Mouse (Mus musculus) cerebral cortex, adult 2 months (tissue): ENCODE results near the gene Ifitm5.

Experiments used
- WGBS: fragments of 180-500 bp; shearing (Covaris S2); methylation state at CpG from one replicate; pipeline ENCODE4 v1.1.7; 2018; 5-methylcytosine and 5-hydroxymethylcytosine counted together

Gene Ifitm5

DNA sequence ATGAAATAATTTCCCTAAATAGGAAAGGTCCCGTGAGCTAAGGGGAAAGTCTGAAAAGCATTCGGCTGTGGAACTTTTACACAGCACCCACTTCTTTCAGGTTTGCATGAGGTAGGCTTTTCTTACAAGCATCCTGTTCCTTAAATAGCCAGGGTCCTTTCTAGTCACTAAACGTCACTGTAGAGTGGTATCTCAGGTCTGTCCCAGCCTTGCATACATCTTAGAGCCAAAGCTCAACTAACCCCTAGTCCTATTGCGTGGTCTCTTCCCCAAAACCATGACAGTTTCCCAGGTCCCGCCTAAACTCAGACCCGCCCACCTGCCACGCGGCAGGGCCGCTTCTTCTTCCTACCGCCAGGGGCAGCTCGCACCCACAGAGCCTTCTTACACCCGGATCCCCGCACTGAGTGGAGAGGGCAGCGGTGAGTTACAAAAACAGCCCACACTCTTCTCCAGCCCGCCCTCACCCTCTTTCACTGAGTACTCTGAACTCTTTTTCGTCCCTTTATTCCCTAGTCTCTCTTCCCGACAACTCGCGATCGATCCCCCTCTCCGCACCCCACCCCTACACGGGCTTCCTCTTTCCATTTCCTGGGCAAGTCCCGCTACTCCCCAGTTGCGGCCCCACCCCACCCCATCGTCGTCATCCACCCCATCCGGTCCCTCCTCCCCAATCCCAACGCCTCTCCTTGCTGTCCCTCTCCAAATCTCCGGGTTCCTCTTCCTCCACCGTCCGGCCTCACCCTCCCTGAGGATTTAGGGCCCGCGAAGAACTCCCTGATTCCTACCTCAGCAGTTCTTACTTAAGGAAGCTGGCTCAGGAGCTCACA lies 8.7 kb downstream of the Ifitm5 start, which contains the start of gene Pgghg:
Pgghg (plus strand) TSS at position 170 of the 830 bp plus-strand sequence.
- WGBS = 2% methylated on average over 33 of the region's 33 CpGs

DNA sequence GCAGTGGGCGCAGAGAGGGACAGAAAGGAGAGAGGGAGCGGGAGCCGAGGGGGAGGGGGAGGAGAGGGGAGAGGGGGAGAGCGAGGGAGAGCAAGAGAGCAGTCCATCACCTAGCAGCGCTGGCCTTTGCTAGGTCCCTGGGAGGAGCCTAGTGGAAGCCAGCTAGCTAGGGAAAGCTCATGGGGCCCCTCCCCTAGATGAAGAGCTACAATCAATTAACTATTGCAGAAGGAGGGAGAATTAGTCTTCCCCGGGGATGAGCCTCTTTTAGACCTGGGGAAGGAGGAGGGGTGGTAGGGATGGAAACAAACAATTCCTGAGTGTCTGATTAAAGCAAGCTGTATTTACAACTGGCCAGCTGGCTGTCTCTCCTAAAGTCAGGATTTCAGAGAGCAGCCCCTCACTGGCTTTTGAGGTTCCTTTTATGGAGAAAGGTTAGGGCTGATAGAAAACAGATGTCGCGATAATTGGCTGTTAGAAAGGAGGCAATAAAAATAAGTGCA lies 10.4 kb downstream of the Ifitm5 start:
- 34% methylated on average over 8 of the region's 8 CpGs for WGBS

DNA sequence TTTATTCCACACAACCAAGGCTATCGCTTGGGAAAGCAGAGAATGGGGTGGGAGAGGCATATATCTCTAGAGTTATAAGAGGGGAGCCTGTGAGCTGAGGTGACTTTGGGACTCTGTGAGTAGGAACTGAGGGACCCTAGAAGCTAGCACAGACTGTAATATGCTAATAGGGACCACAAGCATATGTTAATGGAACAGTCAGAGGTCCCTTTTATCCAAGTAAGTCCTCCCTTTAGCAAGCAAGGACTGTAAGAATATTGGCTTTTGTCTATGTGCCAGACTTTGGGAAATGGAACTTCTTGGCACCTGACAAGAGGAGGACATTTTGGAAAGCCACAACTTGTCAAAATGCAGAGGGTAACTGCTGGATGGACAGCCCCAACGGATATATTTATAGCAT lies 11.2 kb downstream of the Ifitm5 start:
- 48% methylated on average over 2 of the region's 2 CpGs for WGBS

DNA sequence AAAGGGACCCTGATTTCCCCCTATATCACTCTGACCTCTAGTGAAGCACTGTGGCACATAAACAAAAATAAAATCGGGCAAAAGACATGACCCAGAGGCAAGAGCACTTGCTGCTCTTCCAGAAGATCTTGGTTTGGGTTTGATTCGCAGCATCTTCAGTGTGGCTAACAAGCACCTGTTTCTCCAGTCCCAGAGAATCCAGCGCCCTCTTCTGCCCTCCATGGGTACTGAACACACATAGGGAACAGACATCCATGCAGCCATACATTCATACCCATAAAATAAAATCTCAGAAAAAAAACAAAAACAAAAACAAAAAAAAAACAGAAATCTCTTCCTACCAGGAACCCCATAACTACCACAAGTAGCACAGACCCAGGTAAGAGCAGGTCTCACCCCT lies 11.7 kb downstream of the Ifitm5 start:
- WGBS = 52% methylated on average over 3 of the region's 3 CpGs

DNA sequence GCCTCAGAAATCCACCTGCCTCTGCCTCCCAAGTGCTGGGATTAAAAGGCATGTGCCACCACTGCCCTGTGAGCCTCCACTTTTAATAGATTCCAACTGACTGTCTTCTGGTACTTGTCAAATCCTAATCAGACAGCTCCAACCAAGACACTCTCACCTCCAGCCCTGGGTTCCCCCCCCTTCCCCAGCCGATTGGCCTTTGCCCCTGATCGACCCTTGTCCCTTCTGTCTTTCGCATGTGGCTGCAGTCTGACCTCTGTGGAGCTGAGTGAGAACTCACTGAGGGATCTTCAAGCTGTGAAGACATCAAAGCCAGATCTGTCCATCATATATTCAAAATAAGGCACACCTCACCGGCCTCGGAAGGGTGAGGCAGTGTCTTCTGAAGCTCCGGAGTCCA lies 22.9 kb downstream of the Ifitm5 start:
- 92% methylated on average over 6 of the region's 6 CpGs for WGBS

DNA sequence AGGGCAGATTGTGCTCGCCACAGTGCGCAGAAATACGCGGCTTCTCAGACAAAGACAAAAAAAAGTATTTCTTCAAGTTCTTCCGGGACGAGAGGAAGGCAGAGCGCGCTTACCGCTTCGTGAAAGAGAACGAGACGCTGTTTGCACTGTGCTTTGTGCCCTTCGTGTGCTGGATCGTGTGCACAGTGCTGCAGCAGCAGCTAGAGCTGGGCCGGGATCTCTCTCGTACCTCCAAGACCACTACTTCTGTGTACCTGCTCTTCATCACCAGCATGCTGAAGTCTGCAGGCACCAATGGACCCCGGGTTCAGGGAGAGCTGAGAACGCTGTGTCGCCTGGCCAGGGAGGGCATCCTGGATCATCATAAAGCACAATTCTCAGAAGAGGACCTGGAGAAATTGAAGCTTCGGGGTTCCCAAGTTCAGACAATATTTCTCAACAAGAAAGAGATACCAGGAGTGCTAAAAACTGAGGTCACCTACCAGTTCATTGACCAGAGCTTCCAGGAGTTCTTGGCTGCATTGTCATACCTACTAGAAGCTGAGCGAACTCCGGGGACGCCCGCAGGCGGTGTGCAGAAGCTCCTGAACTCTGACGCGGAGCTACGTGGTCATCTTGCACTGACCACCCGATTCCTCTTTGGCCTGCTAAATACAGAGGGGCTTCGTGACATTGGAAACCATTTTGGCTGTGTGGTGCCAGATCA lies 26.9 kb downstream of the Ifitm5 start:
- 19% methylated on average over 30 of the region's 30 CpGs for WGBS

DNA sequence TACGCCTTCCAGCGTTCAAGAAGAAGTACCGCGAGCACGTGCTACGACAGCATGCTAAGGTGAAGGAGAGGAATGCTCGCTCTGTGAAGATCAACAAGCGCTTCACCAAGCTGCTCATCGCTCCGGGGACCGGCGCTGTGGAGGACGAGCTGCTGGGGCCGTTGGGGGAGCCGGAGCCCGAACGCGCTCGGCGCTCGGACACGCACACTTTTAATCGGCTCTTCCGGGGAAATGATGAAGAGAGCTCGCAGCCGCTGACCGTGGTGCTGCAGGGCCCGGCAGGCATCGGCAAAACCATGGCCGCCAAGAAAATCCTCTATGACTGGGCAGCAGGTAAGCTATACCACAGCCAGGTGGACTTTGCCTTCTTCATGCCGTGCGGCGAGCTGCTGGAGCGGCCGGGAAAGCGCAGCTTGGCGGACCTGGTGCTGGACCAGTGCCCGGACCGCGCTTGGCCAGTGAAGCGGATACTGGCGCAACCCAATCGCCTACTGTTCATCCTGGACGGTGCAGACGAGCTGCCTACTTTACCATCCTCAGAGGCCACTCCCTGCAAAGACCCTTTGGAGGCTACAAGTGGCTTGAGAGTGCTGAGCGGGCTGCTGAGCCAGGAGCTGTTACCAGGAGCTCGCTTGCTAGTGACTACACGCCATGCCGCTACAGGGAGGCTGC lies 27.6 kb downstream of the Ifitm5 start:
- under 1% methylated on average over 49 of the region's 49 CpGs for WGBS

DNA sequence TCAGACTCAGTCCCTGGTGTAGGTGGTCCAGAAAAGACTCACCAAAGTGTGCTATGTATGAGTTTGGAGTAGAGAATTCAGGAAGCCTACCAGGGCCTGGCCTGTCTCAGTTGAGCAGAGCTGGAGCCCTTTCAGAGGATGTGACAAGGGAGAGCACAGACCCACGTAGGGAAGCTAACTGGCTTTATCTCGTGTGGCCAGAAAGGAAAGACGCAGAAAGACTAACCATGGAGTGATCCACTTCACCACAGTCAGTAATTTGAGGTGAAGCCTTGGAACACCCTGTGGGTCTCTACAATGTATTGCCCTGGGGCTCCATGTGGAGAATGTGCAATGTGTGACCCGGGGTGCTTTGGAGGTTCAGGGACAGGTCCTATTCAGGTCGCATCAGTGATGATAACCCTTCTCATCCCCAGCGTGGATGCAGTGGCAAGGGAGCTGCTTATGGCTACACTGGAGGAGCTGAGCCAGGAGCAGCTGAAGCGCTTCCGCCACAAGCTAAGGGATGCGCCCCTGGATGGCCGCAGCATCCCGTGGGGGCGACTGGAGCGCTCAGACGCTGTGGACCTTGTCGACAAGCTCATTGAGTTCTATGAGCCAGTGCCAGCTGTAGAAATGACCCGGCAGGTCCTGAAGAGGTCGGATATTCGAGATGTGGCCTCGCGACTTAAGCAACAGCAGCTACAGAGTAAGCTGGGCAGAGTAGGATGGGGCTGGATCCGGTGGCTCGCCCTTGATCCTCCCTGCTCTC lies 28.7 kb downstream of the Ifitm5 start:
- WGBS = 53% methylated on average over 22 of the region's 22 CpGs

DNA sequence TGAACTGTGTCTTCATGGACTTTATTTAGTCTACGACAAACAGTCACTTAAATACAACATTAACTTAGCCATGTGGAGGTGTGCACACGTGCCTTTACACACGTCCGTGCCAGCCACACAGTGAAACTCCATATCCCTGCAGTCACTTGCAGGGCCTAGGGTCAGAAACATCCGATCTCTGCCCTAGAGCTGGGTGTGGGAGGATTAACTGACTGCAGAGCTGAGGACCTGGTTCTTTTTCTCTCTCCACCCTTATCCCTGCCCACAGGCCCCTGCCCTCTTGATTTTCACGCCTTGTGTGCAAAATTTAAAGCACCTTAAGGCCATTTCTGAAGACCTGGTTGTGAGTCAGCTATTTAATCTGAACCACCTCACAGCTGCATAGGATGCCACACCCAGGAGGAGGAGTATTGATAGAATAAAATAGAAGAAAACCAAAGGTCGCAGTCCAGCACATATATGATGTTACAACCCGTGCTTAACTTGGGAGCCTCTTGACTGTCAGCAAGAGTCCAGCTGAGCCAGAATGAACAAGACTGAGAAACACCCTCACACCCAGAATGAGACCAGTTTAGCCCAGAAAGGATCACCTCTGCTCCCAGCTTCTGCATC lies 29.6 kb downstream of the Ifitm5 start, which contains the start of gene Nlrp6:
Nlrp6 (plus strand) TSS at position 485 of the 612 bp plus-strand sequence.
- WGBS = 89% methylated on average over 8 of the region's 8 CpGs

DNA sequence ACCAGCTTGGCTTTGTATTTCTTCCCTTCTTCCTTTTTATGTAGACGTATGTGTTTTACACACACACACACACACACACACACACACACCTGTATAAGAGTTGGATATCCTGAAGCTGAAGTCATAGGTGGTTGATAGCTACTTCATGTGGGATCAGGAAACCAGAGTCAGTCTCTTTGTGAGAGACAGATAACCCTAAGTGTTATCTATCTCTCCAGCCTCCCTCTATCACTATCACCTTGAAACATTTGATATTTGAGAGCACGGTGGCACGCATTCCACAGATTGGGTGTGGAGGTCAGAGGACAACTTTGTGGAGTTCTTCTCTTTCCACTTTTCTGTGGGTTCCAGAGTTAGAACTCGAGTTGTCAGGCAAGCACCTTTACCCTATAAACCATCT lies 30.2 kb downstream of the Ifitm5 start:
- 80% methylated on average over 4 of the region's 4 CpGs for WGBS

DNA sequence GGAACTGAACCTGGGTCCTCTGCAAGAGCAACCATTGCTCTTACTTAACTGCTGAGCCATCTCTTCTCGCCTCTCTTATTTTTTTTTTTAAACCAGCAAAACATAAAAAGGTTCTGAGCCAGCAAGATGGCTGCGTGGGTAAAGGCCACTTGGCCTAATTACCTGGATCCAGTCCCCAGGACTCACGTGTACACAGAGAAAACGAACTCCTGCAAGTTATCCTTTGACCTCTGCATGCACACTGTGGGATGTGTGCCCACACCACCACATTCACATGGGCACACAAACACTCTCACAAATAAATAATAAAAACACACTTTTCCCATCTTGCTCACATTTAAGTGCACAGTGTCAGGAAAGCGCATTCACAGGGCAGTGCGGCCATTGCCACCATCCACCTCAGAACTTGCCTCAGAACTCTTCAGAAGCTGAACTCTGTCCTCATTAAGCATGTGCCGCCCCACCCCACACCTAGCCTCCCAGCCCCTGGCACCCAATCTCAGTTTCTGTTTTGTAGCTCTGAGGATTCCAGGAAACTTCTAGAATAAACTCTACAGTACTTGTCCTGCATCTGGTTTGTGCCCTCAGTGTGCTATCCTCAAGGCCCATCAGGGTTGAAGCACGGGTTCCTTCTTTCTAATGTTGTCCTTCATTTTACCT lies 35.9 kb downstream of the Ifitm5 start:
- 89% methylated on average over 8 of the region's 8 CpGs for WGBS

DNA sequence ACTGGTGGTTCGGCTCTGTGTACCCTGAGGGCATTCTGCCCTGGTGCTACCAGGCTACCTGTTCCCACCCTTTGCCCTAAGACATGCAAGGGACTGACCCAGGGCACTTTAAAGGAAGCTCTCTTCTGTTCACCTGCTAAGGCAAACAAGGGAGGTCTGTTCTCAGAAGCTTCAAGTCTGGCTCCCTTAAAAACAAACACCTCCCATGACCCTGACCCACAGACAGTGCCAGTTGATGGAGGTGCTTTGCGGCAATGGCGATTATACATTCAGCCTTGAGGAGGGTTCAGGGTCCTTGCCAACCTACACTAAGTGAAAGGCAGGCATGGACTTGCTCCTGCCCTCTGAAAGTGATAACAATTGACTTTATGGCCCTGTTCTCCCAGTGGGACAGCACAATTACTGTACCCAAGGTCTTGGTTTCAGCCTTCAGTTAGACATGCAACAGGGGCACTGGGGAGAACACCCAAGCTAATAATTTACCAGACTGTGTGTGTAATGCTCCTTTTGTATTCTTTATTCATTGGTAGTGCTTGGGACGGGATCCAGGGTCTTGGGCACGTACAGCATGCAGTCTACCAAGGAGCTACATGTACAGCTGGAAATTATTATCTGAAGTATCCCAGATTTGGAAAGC lies 37.1 kb downstream of the Ifitm5 start:
- 79% methylated on average over 5 of the region's 5 CpGs for WGBS

DNA sequence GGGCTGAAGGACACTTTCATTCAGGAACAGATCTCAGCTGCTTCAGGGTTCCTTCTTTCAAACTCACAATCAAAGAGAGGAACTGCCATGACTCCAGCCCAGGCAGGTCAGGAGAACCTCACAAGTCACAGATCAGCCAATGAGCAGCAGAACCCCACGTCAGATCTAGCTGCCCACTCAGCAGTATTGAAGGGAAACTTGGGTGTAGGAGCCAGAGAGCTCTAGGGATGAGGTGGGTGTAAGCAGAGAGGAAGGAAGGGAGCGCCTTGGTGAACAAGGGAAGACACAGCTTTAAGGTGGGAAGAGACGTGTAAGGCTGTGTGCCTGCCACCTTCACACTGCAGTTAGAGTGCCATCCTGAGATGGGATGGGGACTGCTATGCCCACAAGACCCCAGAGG lies 37.8 kb downstream of the Ifitm5 start:
- 30% methylated on average over 3 of the region's 3 CpGs for WGBS

DNA sequence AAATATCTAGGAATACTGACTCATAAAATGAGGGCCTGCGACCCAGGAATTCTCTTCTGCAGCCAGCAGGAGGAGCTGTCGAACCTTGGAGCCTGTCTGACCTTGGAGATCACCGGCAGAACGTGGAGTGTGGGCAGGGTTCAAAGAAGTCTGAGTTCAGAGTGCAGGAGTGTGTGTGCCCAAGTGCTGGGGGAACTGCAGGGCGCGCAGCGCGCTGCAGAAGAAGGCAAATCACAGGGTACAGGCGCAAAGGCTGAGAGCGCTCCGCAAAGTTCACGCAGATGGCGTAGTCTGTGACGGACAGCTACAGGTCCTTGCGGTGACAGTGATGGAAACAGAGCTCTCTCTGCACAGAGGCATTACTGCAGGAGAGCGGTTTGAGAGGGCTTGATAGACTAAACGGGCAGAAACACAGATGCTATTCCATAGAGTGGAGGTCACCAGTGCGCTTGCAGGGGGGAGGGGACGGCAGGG lies 41.4 kb downstream of the Ifitm5 start:
- WGBS = 2% methylated on average over 19 of the region's 19 CpGs

DNA sequence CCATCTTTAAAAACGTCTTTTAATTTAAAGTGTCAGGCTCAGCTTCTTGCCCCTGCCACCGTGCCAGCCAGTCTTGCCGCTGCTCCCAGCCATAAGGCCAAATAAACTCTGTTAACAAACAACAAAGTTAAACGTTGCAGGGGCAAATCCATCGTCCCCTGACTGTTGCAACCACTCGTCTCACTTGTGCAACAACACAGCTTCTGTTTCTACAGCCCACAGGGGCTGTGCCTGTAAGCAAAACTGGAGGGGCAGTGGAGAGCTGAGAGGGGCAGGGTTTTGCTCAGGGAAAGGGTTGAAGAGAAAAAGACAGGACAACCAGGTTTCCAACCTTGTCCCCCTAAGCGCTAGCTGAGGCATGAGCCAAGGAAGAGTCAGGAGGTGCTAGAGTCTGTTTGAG lies 41.9 kb downstream of the Ifitm5 start:
- WGBS = 68% methylated on average over 7 of the region's 7 CpGs

DNA sequence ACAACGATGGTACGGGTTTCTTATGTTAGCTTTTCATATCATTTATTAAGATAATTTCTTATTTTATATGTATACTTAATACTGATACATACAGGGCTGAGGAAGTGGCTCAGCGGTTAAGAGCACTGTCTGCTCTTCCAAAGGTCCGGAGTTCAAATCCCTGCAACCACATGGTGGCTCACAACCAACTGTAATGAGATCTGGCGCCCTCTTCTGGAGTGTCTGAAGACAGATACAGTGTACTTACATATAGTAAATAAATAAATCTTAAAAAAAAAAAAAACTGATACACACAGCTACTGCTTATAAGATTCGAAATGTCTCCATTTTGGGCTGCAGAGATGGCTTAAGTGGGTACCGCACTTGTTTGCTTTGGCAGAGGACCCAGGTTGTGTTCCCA lies 42.4 kb downstream of the Ifitm5 start:
- WGBS = 88% methylated on average over 7 of the region's 7 CpGs

DNA sequence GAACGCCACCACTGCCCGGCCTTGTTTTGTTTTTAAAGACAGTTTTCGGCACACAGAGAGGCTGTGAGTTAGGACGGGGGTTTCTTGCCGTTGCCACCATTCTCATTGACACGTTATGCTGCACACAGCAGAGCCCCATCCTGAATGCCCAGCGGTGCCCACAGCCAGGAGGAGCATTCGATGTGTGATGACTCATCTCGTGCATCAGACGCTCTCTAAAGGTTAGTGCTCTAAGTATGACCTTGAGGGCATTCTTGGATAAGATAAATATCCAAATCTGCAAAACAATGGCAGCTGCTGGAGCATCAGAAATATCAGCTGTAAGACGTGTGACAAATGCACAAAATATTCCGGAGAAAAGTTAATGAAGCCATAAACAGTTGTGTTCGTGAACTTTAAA lies 43.0 kb downstream of the Ifitm5 start:
- WGBS = 78% methylated on average over 13 of the region's 13 CpGs

DNA sequence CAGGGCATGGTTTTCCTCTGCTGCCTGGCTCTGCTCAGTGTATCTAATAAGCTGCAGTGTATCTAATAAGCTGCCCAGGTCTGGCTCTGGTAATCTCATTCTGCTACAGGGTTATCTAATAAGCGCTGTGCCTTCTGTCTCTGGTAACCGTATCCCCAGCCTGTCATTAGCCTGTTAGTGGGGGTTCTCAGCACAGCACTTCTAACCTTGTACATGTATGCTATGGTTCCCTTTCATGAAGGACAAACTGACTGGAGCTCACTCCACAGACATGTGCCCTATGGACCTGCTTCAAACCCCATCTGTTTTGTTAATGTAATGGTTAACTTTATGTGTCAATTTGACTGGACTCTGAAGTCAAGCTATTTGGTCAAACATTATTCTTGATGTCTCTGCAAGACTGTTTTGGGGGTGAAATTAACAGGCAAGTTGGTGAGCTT lies 44.4 kb downstream of the Ifitm5 start:
- WGBS = 94% methylated on average over 2 of the region's 2 CpGs

DNA sequence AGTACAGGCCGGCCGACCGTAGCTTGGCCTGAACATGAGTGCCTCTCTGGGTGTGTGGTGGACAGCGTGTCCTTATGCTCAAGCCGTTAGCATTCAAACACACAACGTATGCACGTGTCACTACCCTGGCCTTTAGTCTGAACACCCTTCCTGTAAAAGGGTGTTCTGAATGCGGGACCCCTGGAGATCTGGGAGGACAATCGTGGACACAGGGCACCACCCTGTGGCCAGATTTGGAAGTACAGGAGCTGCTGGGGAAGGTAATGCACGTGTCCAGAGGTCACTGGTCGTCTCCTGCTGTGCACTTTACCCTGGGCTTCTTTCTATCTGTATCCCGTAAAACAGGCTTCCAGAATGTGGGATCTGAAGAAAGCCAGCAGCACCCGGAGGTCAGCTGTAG lies 46.9 kb downstream of the Ifitm5 start:
- 33% methylated on average over 13 of the region's 13 CpGs for WGBS
